Mouse (Mus musculus) testis, adult 2 months (tissue): ENCODE measurements around the gene Bricd5. TPM values are rescaled to one million over a fixed set of nuclear protein-coding genes. Genes with fewer than 3 reads are reported as not detected.

ENCODE experiments used
- H3K27ac ChIP-seq: fragments of 200-500 bp; 2 replicates; pipeline ENCODE4 v1.5.1; 2012; ENCODE audit warnings: low read depth, low read length; ENCODE audit not compliant: control insufficient read depth, insufficient read depth
- H3K27me3 ChIP-seq: fragments of 200-500 bp; 2 replicates; pipeline ENCODE4 v1.6.1; 2012; ENCODE audit warnings: mild to moderate bottlenecking, low read length, moderate library complexity; ENCODE audit not compliant: control insufficient read depth, insufficient read depth
- H3K36me3 ChIP-seq: fragments of 200-500 bp; 2 replicates; pipeline ENCODE4 v1.6.1; 2012; ENCODE audit warnings: mild to moderate bottlenecking, low read length; ENCODE audit not compliant: control insufficient read depth, insufficient read depth
- H3K4me1 ChIP-seq: fragments of 200-500 bp; 2 replicates; pipeline ENCODE4 v1.6.1; 2012; ENCODE audit warnings: low read length; ENCODE audit not compliant: control insufficient read depth, insufficient read depth
- H3K4me3 ChIP-seq: fragments of 200-500 bp; 2 replicates; pipeline ENCODE4 v1.5.1; 2012; ENCODE audit warnings: low read depth, mild to moderate bottlenecking, low read length, moderate library complexity, mixed read lengths; ENCODE audit not compliant: control insufficient read depth
- CTCF ChIP-seq: fragments of 200-500 bp; IDR thresholded peaks from 2 replicates; pipeline ENCODE4 v1.5.1; 2012; ENCODE audit warnings: low read depth, mild to moderate bottlenecking, inconsistent platforms, low read length, moderate library complexity; ENCODE audit not compliant: control insufficient read depth, insufficient read depth, insufficient replicate concordance
- POLR2A ChIP-seq: fragments of 200-500 bp; IDR thresholded peaks from 2 replicates; pipeline ENCODE4 v1.6.1; 2012; ENCODE audit warnings: low read depth, mild to moderate bottlenecking, inconsistent platforms, low read length, moderate library complexity; ENCODE audit not compliant: control insufficient read depth
- polyA plus RNA-seq: library from polyadenylated mRNA; depleted of rRNA; stranded (reverse); fragments of >200 nt; gene quantifications from 2 replicates; pipeline ENCODE4 v1.2.3, GENCODE M21; 2012

The Bricd5 gene
- polyA plus RNA-seq, 1 experiment: 7.9 TPM

- TF ChIP-seq CTCF (no peak), POLR2A (no peak)
- H3K27ac ChIP-seq: no peak overlapping the region
- H3K4me3 ChIP-seq: peak overlapping the region; percentile 88
- H3K36me3 ChIP-seq: no peaks in the 10 kb centered on the region
- H3K27me3 ChIP-seq: no peaks in the 10 kb centered on the region
- peaks cover 8% of the 10 kb centered on the region for H3K4me1 ChIP-seq
Measured at GRCm38 (mm10) chr17:24489265-24490030, 15.8 kb downstream of the Bricd5 start.

GRCm38 (mm10) chr17:24490399-24490798 lies 16.7 kb downstream of the Bricd5 start:
- peaks cover 8% of the 10 kb centered on the region for H3K4me1 ChIP-seq
- H3K4me3 ChIP-seq: no peak overlapping the region
- H3K27me3 ChIP-seq: no peaks in the 10 kb centered on the region
- TF ChIP-seq CTCF (no peak), POLR2A (no peak)
- no peaks in the 10 kb centered on the region for H3K36me3 ChIP-seq
- H3K27ac ChIP-seq: no peak overlapping the region

GRCm38 (mm10) chr17:24494627-24495335 lies 21.1 kb downstream of the Bricd5 start:
- no peaks in the 10 kb centered on the region for H3K27me3 ChIP-seq
- TF ChIP-seq POLR2A (no peak), CTCF (no peak; the same call in 1 of the 2 replicates)
- no peak overlapping the region for H3K4me3 ChIP-seq
- H3K36me3 ChIP-seq: no peaks in the 10 kb centered on the region
- no peak overlapping the region for H3K27ac ChIP-seq
- no peaks in the 10 kb centered on the region for H3K4me1 ChIP-seq

DNA sequence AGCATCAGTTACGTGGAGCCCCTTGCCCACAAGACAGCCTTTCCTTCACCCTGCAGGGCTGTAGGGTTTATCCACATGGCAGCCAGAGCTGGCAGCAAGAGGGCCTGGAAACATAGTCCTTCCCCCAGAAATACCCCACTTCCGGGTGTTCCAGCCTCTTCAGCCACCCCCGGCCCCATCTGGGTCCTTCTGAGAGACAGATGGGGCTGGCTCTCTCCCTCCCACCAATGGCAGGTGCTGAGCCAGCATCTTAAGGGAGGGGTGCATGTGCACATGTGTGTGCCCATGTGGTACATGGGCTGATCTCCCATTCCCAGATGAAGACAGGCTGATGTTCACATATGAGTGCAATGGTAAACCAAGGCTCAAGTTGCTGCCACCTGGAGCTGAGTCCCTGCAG lies 21.8 kb downstream of the Bricd5 start:
- H3K4me3 ChIP-seq: no peak overlapping the region
- TF ChIP-seq POLR2A: no peak
- no peak for TF ChIP-seq CTCF
- no peaks in the 10 kb centered on the region for H3K36me3 ChIP-seq
- H3K27ac ChIP-seq: no peak overlapping the region
- no peaks in the 10 kb centered on the region for H3K4me1 ChIP-seq
- no peaks in the 10 kb centered on the region for H3K27me3 ChIP-seq

DNA sequence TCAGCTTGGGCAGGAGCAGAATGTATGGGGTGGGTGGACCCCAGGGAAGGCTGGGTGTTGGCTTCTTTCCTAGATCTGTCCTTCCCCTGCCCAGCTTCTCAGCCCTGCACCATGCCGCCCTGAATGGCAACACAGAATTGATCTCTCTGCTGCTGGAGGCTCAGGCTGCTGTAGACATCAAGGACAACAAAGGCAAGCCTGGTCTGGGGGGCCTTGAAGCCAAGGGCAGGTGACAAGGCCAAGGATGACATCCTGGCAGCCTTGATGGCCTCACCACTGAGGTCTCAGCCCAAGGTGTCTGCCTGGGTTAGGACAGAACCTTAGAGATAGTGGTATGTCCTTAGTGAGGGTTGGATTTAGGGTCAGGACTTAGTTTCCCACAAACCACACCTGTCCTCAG lies 22.3 kb downstream of the Bricd5 start:
- H3K27ac ChIP-seq: no peak overlapping the region
- H3K36me3 ChIP-seq: no peaks in the 10 kb centered on the region
- H3K4me1 ChIP-seq: no peaks in the 10 kb centered on the region

DNA sequence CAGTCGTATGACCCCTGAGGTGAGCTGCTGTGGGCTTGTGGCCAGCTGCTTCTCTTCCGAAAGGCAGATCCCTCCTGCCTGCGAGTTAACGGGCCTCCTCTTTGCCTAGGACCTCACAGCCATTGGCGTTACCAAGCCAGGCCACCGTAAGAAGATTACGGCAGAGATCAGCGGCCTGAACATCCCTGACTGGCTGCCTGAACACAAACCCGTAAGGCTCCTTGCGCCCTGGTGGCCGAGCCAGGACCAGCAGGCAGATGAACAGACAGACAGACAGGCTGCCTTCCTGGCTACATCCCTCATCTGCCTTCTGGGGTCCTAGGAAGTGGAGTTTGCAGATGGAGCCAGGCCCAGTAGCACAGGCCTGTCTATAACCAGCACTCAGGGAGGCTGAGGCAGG lies 28.5 kb downstream of the Bricd5 start:
- Histone ChIP-seq H3K4me1 (peaks cover under 1% of the 10 kb centered on the region; the same call in 1 of the 2 replicates), H3K27ac (no peak overlapping the region), H3K4me3 (no peak overlapping the region), H3K36me3 (no peaks in the 10 kb centered on the region), H3K27me3 (no peaks in the 10 kb centered on the region)
- TF ChIP-seq CTCF (peak; percentile 20; the same call in 1 of the 2 replicates), POLR2A (no peak)

More for the DNA sequence above, 22.3 kb downstream of the Bricd5 start:
- Histone ChIP-seq H3K27me3 (no peaks in the 10 kb centered on the region), H3K4me3 (no peak overlapping the region)
- TF ChIP-seq POLR2A: no peak
- no peak for TF ChIP-seq CTCF

- no peaks in the 10 kb centered on the region for H3K36me3 ChIP-seq
- no peak overlapping the region for H3K27ac ChIP-seq
- no peak for TF ChIP-seq CTCF
- TF ChIP-seq POLR2A: no peak
- H3K4me1 ChIP-seq: peaks cover 3% of the 10 kb centered on the region; the same call in 1 of the 2 replicates
- H3K4me3 ChIP-seq: no peak overlapping the region
- H3K27me3 ChIP-seq: no peaks in the 10 kb centered on the region
Measured at GRCm38 (mm10) chr17:24504085-24504484, 30.4 kb downstream of the Bricd5 start.
